Mouse (Mus musculus) midbrain, embryonic 16.5 days (tissue): Measurements from ENCODE around the gene Lhb. TPM values are rescaled to one million over a fixed set of nuclear protein-coding genes. Genes with fewer than 3 reads are reported as not detected.

Source experiments
- ATAC-seq: fragments of 200-750 bp; cut with Nextera tagmentation; 2 replicates; pipeline ENCODE4 v1.8.0; 2017; ENCODE audit warnings: moderate TSS enrichment
- H3K27ac ChIP-seq: fragments of 300-500 bp; sonication (generic); 2 replicates; pipeline ENCODE4 v1.5.1; 2014; ENCODE audit warnings: mild to moderate bottlenecking, low read length, mixed read lengths
- H3K27me3 ChIP-seq: fragments of 300-500 bp; sonication (generic); 2 replicates; pipeline ENCODE4 v1.6.1; 2014; ENCODE audit warnings: low read depth, low read length, mixed read lengths; ENCODE audit not compliant: control insufficient read depth, insufficient read depth
- H3K36me3 ChIP-seq: fragments of 300-500 bp; sonication (generic); 2 replicates; pipeline ENCODE4 v1.6.1; 2014; ENCODE audit warnings: mild to moderate bottlenecking, low read length, moderate library complexity, mixed read lengths; ENCODE audit not compliant: control insufficient read depth, insufficient read depth
- H3K4me1 ChIP-seq: fragments of 300-500 bp; sonication (generic); 2 replicates; pipeline ENCODE4 v1.6.1; 2014; ENCODE audit warnings: mild to moderate bottlenecking, low read length, mixed read lengths; ENCODE audit not compliant: control insufficient read depth, insufficient read depth
- H3K4me2 ChIP-seq: fragments of 300-500 bp; sonication (generic); 2 replicates; pipeline ENCODE4 v1.6.1; 2014; ENCODE audit warnings: mild to moderate bottlenecking, low read length, mixed read lengths
- H3K4me3 ChIP-seq: fragments of 300-500 bp; sonication (generic); 2 replicates; pipeline ENCODE4 v1.5.1; 2014; ENCODE audit warnings: low read depth, mild to moderate bottlenecking, low read length, moderate library complexity, mixed read lengths
- H3K9ac ChIP-seq: fragments of 300-500 bp; sonication (generic); 2 replicates; pipeline ENCODE4 v1.6.1; 2014; ENCODE audit warnings: low read depth, low read length, mixed read lengths
- H3K9me3 ChIP-seq: fragments of 300-500 bp; sonication (generic); replicated peaks from 2 replicates; pipeline ENCODE4 v1.6.1; 2014; ENCODE audit warnings: mild to moderate bottlenecking, low read length, mixed read lengths; ENCODE audit not compliant: control insufficient read depth, poor library complexity, severe bottlenecking
- WGBS: fragments of 180-500 bp; shearing (Covaris S2); extraction: QIAGEN DNeasy Blood & Tissue Kit; methylation state at CpG from one replicate; pipeline ENCODE4 v1.1.7; 2014; 5-methylcytosine and 5-hydroxymethylcytosine counted together
- polyA plus RNA-seq: library from polyadenylated mRNA; unstranded; fragments of >200 nt; fragmentation: Nextera tagmentation; extraction: Ambion mirVana; gene quantifications from 2 replicates; pipeline ENCODE4 v1.2.1, GENCODE M21; 2015

Gene Lhb
- polyA plus RNA-seq, 1 experiment from 2014 or later = 0.39 TPM

- no peak for ATAC-seq
- no peak overlapping the region for H3K4me2 ChIP-seq
- no peak overlapping the region for H3K9ac ChIP-seq
- H3K4me3 ChIP-seq = no peak overlapping the region
- peaks cover 9% of the 10 kb centered on the region for H3K4me1 ChIP-seq
- no peaks in the 10 kb centered on the region for H3K9me3 ChIP-seq
- 88% methylated on average over 8 of the region's 8 CpGs for WGBS
- H3K36me3 ChIP-seq = no peaks in the 10 kb centered on the region
- H3K27me3 ChIP-seq = peaks cover 91% of the 10 kb centered on the region
- no peak overlapping the region for H3K27ac ChIP-seq
Observed at GRCm38 (mm10) chr7:45409497-45410163, 11.0 kb upstream of the Lhb start.

- 91% methylated on average over 2 of the region's 2 CpGs for WGBS
- H3K4me2 ChIP-seq = no peak overlapping the region
- H3K27me3 ChIP-seq = peaks cover 93% of the 10 kb centered on the region
- H3K36me3 ChIP-seq = no peaks in the 10 kb centered on the region
- H3K9ac ChIP-seq = no peak overlapping the region
- H3K27ac ChIP-seq = no peak overlapping the region
- H3K4me3 ChIP-seq = no peak overlapping the region
- ATAC-seq = no peak
- peaks cover 7% of the 10 kb centered on the region for H3K4me1 ChIP-seq
- H3K9me3 ChIP-seq = no peaks in the 10 kb centered on the region
Observed at GRCm38 (mm10) chr7:45412421-45412820, 8.2 kb upstream of the Lhb start.

- peak within 1 kb of the TSS; percentile 67 for H3K9ac ChIP-seq
- peak within 1 kb of the TSS; percentile 51 for H3K4me3 ChIP-seq
- H3K27me3 ChIP-seq = peaks cover 93% of the 10 kb centered on the region
- 7% methylated on average over 16 of the region's 45 CpGs for WGBS
- peak within 1 kb of the TSS; percentile 87 for H3K4me2 ChIP-seq
- H3K4me1 ChIP-seq = peaks cover 7% of the 10 kb centered on the region
- ATAC-seq = peak; percentile 50
- no peak within 1 kb of the TSS for H3K27ac ChIP-seq
- no peaks in the 10 kb centered on the region for H3K9me3 ChIP-seq
- H3K36me3 ChIP-seq = no peaks in the 10 kb centered on the region
Observed at GRCm38 (mm10) chr7:45413113-45413863, 7.3 kb upstream of the Lhb start, which contains the start of gene Ntf5. Ntf5 (plus strand) TSS chr7:45413695.

- H3K4me3 ChIP-seq = peak overlapping the region; percentile 51
- peaks cover 93% of the 10 kb centered on the region for H3K27me3 ChIP-seq
- H3K4me2 ChIP-seq = peak overlapping the region; percentile 87
- no peaks in the 10 kb centered on the region for H3K9me3 ChIP-seq
- H3K27ac ChIP-seq = no peak overlapping the region
- no peak for ATAC-seq
- H3K9ac ChIP-seq = peak overlapping the region; percentile 67
- H3K36me3 ChIP-seq = no peaks in the 10 kb centered on the region
- WGBS = 2% methylated on average over 23 of the region's 27 CpGs
- peaks cover 7% of the 10 kb centered on the region for H3K4me1 ChIP-seq
Observed at GRCm38 (mm10) chr7:45413864-45414739, 6.5 kb upstream of the Lhb start.

GRCm38 (mm10) chr7:45414740-45415224 is 5.8 kb upstream of the Lhb start:
- Histone ChIP-seq H3K9me3 (no peaks in the 10 kb centered on the region), H3K4me3 (no peak overlapping the region), H3K9ac (no peak overlapping the region), H3K27me3 (peaks cover 91% of the 10 kb centered on the region), H3K4me2 (no peak overlapping the region), H3K4me1 (peaks cover 7% of the 10 kb centered on the region), H3K36me3 (no peaks in the 10 kb centered on the region), H3K27ac (no peak overlapping the region)
- 42% methylated on average over 12 of the region's 12 CpGs for WGBS
- ATAC-seq = no peak

GRCm38 (mm10) chr7:45415636-45416035 is 5.0 kb upstream of the Lhb start:
- peak overlapping the region; percentile 33 for H3K4me2 ChIP-seq
- no peaks in the 10 kb centered on the region; the same call in 1 of the 2 replicates for H3K36me3 ChIP-seq
- H3K4me1 ChIP-seq = peaks cover 7% of the 10 kb centered on the region
- no peak overlapping the region for H3K27ac ChIP-seq
- H3K27me3 ChIP-seq = peaks cover 91% of the 10 kb centered on the region
- H3K4me3 ChIP-seq = no peak overlapping the region
- 14% methylated on average over 37 of the region's 37 CpGs for WGBS
- no peak for ATAC-seq
- no peak overlapping the region for H3K9ac ChIP-seq
- no peaks in the 10 kb centered on the region for H3K9me3 ChIP-seq

GRCm38 (mm10) chr7:45417962-45418492 is 2.6 kb upstream of the Lhb start:
- peaks cover 78% of the 10 kb centered on the region for H3K27me3 ChIP-seq
- H3K9ac ChIP-seq = no peak overlapping the region
- no peaks in the 10 kb centered on the region for H3K9me3 ChIP-seq
- H3K36me3 ChIP-seq = peaks cover 18% of the 10 kb centered on the region
- 14% methylated on average over 13 of the region's 13 CpGs for WGBS
- ATAC-seq = no peak
- no peak overlapping the region for H3K4me2 ChIP-seq
- no peak overlapping the region for H3K4me3 ChIP-seq
- peaks cover 7% of the 10 kb centered on the region for H3K4me1 ChIP-seq
- H3K27ac ChIP-seq = no peak overlapping the region

- Histone ChIP-seq H3K9me3 (no peaks in the 10 kb centered on the region), H3K36me3 (peaks cover 36% of the 10 kb centered on the region), H3K4me2 (no peak overlapping the region), H3K4me1 (no peaks in the 10 kb centered on the region), H3K4me3 (no peak overlapping the region), H3K9ac (no peak overlapping the region), H3K27me3 (peaks cover 58% of the 10 kb centered on the region), H3K27ac (no peak overlapping the region)
- ATAC-seq = no peak
- WGBS = 13% methylated on average over 27 of the region's 27 CpGs
Observed at GRCm38 (mm10) chr7:45419859-45420614, 583 bp upstream of the Lhb start.
